Mouse (Mus musculus): ENCODE results near the gene Dnm2. TPM values are rescaled to one million over a fixed set of nuclear protein-coding genes. Genes with fewer than 3 reads are reported as not detected.
"Not testable (repeated sequence)": the region's sequence is repeated elsewhere in the genome, so short reads cannot be mapped to it uniquely, and the experiment has no call there.

Dnm2 gene
- polyA plus RNA-seq, 1 experiment from 2014 or later, result 81.1 TPM

DNA sequence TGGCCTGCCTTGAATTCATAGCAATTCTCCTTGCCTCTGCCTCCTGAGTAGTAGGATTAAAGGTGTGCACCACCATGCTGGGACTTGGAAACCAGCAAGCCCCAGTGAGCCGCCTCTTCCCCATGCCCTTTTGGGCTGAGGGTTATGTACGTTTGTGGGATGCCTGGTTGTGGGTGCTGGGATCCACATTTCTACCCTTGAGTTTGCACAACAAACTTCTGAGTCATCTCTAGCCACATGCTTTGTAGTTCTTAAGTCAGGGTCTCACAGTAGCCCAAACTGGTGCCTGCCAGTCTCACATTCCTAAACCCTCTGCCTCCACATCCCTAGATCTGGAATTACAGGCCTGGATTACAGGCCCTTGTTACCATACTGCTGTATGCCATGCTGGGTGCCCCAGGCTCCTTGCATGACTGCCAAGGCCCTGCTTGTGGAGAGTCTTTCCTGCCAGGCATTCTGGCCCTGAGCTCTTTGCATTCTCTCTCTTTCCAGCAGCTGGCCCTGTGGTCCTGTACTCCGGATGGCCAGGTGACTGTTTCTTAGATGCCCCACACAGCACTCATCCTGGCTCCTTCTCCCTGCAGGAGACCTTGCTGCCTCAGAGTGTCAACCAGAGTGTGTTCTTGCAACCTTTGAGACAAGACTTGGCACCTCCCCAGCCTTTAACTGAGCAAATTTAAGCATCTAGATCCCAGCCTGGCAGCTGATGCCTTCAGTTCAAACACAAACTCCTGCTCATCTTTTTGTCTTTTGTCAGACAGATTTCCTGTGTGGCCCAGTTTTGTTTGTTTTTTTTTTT is 39.3 kb downstream of the Dnm2 start:
- Histone ChIP-seq H3K27ac (ENCODE audit: low read length) (peak overlapping the region; percentile 47; the same call in 1 of the 2 replicates), H3K36me3 (ENCODE audit: insufficient read depth, low read length) (peaks cover 19% of the 10 kb centered on the region), H3K4me2 (replicated peaks; ENCODE audit: low read depth, low read length) (no peak overlapping the region), H3K9me3 (ENCODE audit: low read length) (no peaks in the 10 kb centered on the region), H3K27me3 (replicated peaks; ENCODE audit: insufficient read depth, low read length) (no peaks in the 10 kb centered on the region), H3K9ac (replicated peaks; ENCODE audit: low read depth) (no peak overlapping the region), H3K4me3 (ENCODE audit: low read depth, low read length) (no peak overlapping the region), H3K4me1 (ENCODE audit: insufficient read depth, low read depth, low read length) (peaks cover 4% of the 10 kb centered on the region; the same call in 1 of the 2 replicates)
- TF ChIP-seq CTCF (IDR thresholded peaks at IDR 0.05) (no peak), EP300 (IDR thresholded peaks at IDR 0.05) (no peak)
- DNase-seq (ENCODE audit: low spot score) (no peak), ATAC-seq (no peak)
- 69% methylated on average over 3 of the region's 3 CpGs for WGBS

DNA sequence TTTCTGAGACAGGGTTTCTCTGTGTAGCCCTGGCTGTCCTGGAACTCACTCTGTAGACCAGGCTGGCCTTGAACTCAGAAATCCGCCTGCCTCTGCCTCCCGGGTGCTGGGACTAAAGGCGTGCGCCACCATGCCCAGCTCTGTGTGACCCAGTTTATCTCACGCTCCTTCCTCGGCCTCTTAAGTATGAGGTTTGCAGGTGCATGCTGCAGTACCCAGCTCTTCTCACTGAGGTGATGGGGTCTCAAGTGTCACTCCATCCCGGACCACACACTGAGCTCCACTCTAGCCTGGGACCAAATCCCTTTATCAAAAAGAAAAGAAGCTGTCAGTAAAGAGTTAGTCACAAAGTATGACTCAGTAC is 39.8 kb downstream of the Dnm2 start:
- WGBS, result 78% methylated on average over 7 of the region's 7 CpGs
- peaks cover 24% of the 10 kb centered on the region for H3K36me3 ChIP-seq (ENCODE audit: insufficient read depth, low read length)
- not testable (repeated sequence) for H3K9me3 ChIP-seq (ENCODE audit: low read length); ATAC-seq; H3K9ac ChIP-seq (replicated peaks; ENCODE audit: low read depth); H3K4me2 ChIP-seq (replicated peaks; ENCODE audit: low read depth, low read length); H3K4me1 ChIP-seq (ENCODE audit: insufficient read depth, low read depth, low read length); H3K4me3 ChIP-seq (ENCODE audit: low read depth, low read length); H3K27ac ChIP-seq (ENCODE audit: low read length); DNase-seq (ENCODE audit: low spot score); H3K27me3 ChIP-seq (replicated peaks; ENCODE audit: insufficient read depth, low read length)

DNA sequence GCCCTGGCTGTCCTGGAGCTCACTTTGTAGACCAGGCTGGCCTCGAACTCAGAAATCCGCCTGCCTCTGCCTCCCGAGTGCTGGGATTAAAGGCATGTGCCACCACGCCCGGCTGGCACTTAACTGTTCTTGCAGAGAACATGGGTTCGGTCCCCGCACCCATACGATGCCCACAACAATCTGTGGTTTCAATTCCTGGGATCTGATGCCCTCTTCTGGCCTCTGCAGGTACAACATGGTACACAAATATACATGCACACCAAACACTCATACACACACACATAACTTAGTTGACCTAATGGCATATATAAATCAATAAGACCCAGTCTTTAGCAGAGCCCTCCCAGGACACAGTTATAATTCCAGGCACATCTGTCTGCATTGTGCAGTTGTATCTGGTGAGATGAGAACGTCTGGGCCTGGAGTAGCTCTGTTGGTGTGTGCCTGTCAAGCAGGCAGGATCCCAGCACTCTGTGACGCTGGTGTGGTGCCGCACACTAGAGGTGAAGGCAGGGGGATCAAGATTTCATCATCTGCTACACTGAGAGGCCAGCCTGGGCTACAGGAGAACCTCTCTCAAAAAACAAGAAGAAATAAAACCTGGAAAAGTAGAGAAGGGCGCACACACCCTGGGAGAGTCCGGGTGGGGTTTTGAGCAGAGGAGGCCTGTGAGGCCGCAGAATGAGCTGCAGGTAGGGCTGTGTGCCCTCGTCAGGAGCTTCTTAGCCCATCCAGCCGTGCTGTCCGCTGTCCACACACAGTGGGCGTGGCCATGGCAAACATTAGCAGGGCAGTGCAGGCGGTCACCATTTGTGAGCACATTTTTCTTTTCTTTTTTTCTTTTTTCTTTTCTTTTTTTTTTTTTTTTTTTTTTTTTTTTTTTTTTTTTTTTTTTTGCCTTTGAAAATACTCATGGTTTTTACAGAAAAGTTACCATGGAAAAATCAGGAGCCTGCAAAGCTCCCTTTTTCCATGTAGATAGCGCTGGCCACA is 44.6 kb downstream of the Dnm2 start:
- peaks cover 45% of the 10 kb centered on the region for H3K36me3 ChIP-seq (ENCODE audit: insufficient read depth, low read length)
- peak; percentile 41 for ATAC-seq
- WGBS, result 83% methylated on average over 18 of the region's 20 CpGs

DNA sequence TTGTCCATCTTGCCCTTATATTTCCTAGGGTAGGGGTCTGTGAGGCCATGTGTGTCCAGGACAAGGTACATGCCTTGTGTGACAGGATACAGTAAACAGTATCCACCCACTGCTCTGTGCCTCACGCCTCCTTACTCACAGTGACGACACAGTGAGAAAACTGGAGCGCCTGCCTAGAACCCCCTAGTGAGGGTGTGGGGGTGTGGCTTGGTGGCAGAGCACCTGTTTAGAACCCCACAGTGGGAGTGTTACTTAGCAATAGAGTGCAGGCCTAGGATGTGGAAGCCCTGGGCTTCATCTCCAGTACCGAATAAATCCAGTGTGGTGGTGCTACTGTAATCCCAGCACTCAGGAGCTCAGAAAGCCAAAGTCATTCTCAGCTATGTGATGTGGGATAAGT is 48.2 kb downstream of the Dnm2 start:
- no peak for ATAC-seq
- H3K27ac ChIP-seq (ENCODE audit: low read length), result no peak overlapping the region
- TF ChIP-seq EP300 (IDR thresholded peaks at IDR 0.05), result no peak
- no peak for TF ChIP-seq CTCF (IDR thresholded peaks at IDR 0.05)
- no peaks in the 10 kb centered on the region for H3K4me1 ChIP-seq (ENCODE audit: insufficient read depth, low read depth, low read length)
- WGBS, result 78% methylated on average over 4 of the region's 4 CpGs
- no peak for DNase-seq (ENCODE audit: low spot score)
- H3K27me3 ChIP-seq (replicated peaks; ENCODE audit: insufficient read depth, low read length), result no peaks in the 10 kb centered on the region
- H3K4me2 ChIP-seq (replicated peaks; ENCODE audit: low read depth, low read length), result no peak overlapping the region
- H3K4me3 ChIP-seq (ENCODE audit: low read depth, low read length), result no peak overlapping the region
- peaks cover 62% of the 10 kb centered on the region for H3K36me3 ChIP-seq (ENCODE audit: insufficient read depth, low read length)
- no peak overlapping the region for H3K9ac ChIP-seq (replicated peaks; ENCODE audit: low read depth)
- H3K9me3 ChIP-seq (ENCODE audit: low read length), result no peaks in the 10 kb centered on the region

More for the DNA sequence above, 44.6 kb downstream of the Dnm2 start:
- TF ChIP-seq CTCF (IDR thresholded peaks at IDR 0.05) (peak; percentile 78), EP300 (IDR thresholded peaks at IDR 0.05) (no peak)
- Histone ChIP-seq H3K9ac (replicated peaks; ENCODE audit: low read depth) (no peak overlapping the region), H3K27ac (ENCODE audit: low read length) (no peak overlapping the region), H3K4me1 (ENCODE audit: insufficient read depth, low read depth, low read length) (no peaks in the 10 kb centered on the region), H3K27me3 (replicated peaks; ENCODE audit: insufficient read depth, low read length) (no peaks in the 10 kb centered on the region), H3K9me3 (ENCODE audit: low read length) (no peaks in the 10 kb centered on the region), H3K4me2 (replicated peaks; ENCODE audit: low read depth, low read length) (no peak overlapping the region), H3K4me3 (ENCODE audit: low read depth, low read length) (no peak overlapping the region)
- DNase-seq (ENCODE audit: low spot score), result peak; percentile 35

DNA sequence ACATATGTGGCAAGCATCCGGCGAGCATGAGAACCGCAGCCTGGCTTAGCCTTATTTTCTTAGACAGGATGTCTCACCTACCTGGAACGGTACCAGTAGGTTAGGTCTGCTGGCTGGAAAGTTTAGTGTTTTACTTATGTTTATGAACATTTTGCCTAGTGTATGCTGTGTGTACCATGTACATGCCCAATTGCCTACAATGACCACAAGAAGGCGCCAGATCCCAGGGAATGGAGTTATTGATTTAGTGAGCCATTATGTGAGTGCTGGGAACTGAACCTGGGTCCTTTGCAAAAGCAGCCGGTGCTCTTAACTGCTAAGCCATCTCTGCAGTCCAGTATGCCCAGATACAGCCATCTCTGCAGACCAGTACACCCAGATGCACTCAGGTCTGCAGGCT is 53.0 kb downstream of the Dnm2 start:
- no peak for ATAC-seq
- H3K9me3 ChIP-seq (ENCODE audit: low read length), result no peaks in the 10 kb centered on the region
- no peak overlapping the region for H3K4me2 ChIP-seq (replicated peaks; ENCODE audit: low read depth, low read length)
- H3K27ac ChIP-seq (ENCODE audit: low read length), result no peak overlapping the region
- no peak for DNase-seq (ENCODE audit: low spot score)
- peak; percentile 48 for TF ChIP-seq CTCF (IDR thresholded peaks at IDR 0.05)
- no peak for TF ChIP-seq EP300 (IDR thresholded peaks at IDR 0.05)
- H3K4me3 ChIP-seq (ENCODE audit: low read depth, low read length), result no peak overlapping the region
- H3K4me1 ChIP-seq (ENCODE audit: insufficient read depth, low read depth, low read length), result no peaks in the 10 kb centered on the region
- H3K9ac ChIP-seq (replicated peaks; ENCODE audit: low read depth), result no peak overlapping the region
- WGBS, result 97% methylated on average over 6 of the region's 6 CpGs
- H3K36me3 ChIP-seq (ENCODE audit: insufficient read depth, low read length), result peaks cover 60% of the 10 kb centered on the region
- no peaks in the 10 kb centered on the region for H3K27me3 ChIP-seq (replicated peaks; ENCODE audit: insufficient read depth, low read length)

DNA sequence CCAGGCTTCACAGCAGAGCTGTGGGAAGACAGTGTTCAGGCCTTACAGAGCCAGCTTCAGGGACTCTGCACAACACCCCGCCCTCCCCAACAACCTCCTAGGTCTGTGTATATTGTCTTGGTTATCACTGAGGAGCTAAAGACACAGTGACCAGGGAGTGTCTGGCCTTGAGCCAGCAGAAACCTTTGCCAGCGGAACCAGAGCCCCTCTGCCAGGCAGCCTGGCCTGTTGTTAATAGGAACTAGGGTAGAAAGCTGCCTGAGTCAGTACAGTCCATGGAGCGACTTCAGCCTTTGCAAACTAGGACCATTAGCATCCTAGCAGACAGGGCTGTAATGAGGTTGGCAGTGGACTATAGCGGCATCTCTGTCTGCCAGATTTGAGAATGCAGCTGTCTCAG is 59.4 kb downstream of the Dnm2 start:
- no peak overlapping the region for H3K4me3 ChIP-seq (ENCODE audit: low read depth, low read length)
- H3K27me3 ChIP-seq (replicated peaks; ENCODE audit: insufficient read depth, low read length), result no peaks in the 10 kb centered on the region
- TF ChIP-seq CTCF (IDR thresholded peaks at IDR 0.05) (no peak), EP300 (IDR thresholded peaks at IDR 0.05) (no peak)
- no peak overlapping the region for H3K27ac ChIP-seq (ENCODE audit: low read length)
- no peak overlapping the region for H3K9ac ChIP-seq (replicated peaks; ENCODE audit: low read depth)
- DNase-seq (ENCODE audit: low spot score) (no peak), ATAC-seq (no peak)
- H3K4me1 ChIP-seq (ENCODE audit: insufficient read depth, low read depth, low read length), result no peaks in the 10 kb centered on the region
- H3K4me2 ChIP-seq (replicated peaks; ENCODE audit: low read depth, low read length), result no peak overlapping the region
- peaks cover 42% of the 10 kb centered on the region for H3K36me3 ChIP-seq (ENCODE audit: insufficient read depth, low read length)
- WGBS, result 89% methylated on average over 4 of the region's 4 CpGs
- no peaks in the 10 kb centered on the region for H3K9me3 ChIP-seq (ENCODE audit: low read length)

DNA sequence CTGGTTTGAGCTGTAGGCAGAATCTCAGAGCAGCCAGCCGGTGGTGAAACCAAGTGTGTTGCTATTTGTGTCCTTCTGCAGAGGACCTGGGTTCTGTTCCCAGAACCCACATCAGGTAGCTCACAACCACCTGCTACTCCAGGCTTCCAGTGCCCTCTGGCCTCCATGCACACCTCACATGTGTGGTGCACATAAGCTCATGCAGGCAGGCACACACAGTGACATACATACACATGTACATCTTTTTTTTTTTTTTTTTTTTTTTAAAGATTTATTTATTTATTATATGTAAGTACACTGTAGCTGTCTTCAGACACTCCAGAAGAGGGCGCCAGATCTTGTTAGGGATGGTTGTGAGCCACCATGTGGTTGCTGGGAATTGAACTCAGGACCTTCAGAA is 63.5 kb downstream of the Dnm2 start:
- WGBS, result 96% methylated on average over 1 of the region's 2 CpGs
- not testable (repeated sequence) for H3K4me1 ChIP-seq (ENCODE audit: insufficient read depth, low read depth, low read length); H3K4me3 ChIP-seq (ENCODE audit: low read depth, low read length); H3K27ac ChIP-seq (ENCODE audit: low read length); DNase-seq (ENCODE audit: low spot score); H3K9me3 ChIP-seq (ENCODE audit: low read length); H3K4me2 ChIP-seq (replicated peaks; ENCODE audit: low read depth, low read length); H3K27me3 ChIP-seq (replicated peaks; ENCODE audit: insufficient read depth, low read length); ATAC-seq; H3K9ac ChIP-seq (replicated peaks; ENCODE audit: low read depth)
- peaks cover 43% of the 10 kb centered on the region for H3K36me3 ChIP-seq (ENCODE audit: insufficient read depth, low read length)

Measured in lung, postnatal 0 days (tissue).